Mouse (Mus musculus): ENCODE results near the gene Trim66. TPM values are rescaled to one million over a fixed set of nuclear protein-coding genes. Genes with fewer than 3 reads are reported as not detected.

Gene Trim66
- polyA plus RNA-seq, 1 experiment from 2014 or later = 1.4 TPM

DNA sequence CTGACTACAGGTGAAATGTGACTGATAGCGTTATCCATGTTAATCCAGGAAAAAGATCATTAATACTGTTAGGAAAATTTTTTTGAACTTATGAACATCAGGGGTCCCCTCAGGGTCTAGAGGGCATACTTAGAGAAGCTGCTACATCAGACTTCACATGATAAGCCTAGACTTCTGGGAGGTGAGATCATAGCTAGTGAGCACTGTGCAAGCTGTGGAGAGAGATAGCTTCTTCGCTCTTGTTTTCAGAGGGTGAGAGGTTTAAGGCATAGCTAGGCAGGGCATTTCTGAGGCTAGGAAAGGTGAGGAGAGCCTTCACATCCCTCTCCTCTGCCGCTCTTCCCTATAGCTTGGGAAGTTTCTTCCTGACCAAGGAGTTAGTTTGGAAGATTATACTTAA lies 3.9 kb upstream of the Trim66 start:
- peaks cover 3% of the 10 kb centered on the region; the same call in 1 of the 2 replicates for H3K4me1 ChIP-seq (ENCODE audit: control insufficient read depth, insufficient read depth, low read depth, low read length)
- no peak overlapping the region for H3K9ac ChIP-seq (ENCODE audit: low read depth, low read length)
- no peaks in the 10 kb centered on the region for H3K36me3 ChIP-seq (ENCODE audit: control insufficient read depth, insufficient read depth, low read length)
- ATAC-seq = no peak
- no peaks in the 10 kb centered on the region for H3K27me3 ChIP-seq (replicated peaks; ENCODE audit: control insufficient read depth, insufficient read depth, low read length)
- H3K4me3 ChIP-seq (ENCODE audit: low read length) = no peak overlapping the region
- 96% methylated on average over 3 of the region's 3 CpGs for WGBS
- H3K9me3 ChIP-seq (ENCODE audit: control insufficient read depth, low read length) = no peaks in the 10 kb centered on the region
- H3K27ac ChIP-seq (ENCODE audit: low read depth, low read length) = no peak overlapping the region
- no peak overlapping the region for H3K4me2 ChIP-seq (ENCODE audit: low read length)

GRCm38 (mm10) chr7:109510799-109511198 lies 2.9 kb upstream of the Trim66 start:
- no peak overlapping the region for H3K4me3 ChIP-seq (ENCODE audit: low read length)
- H3K4me1 ChIP-seq (ENCODE audit: control insufficient read depth, insufficient read depth, low read depth, low read length) = peaks cover 3% of the 10 kb centered on the region; the same call in 1 of the 2 replicates
- no peaks in the 10 kb centered on the region for H3K27me3 ChIP-seq (replicated peaks; ENCODE audit: control insufficient read depth, insufficient read depth, low read length)
- no peaks in the 10 kb centered on the region for H3K9me3 ChIP-seq (ENCODE audit: control insufficient read depth, low read length)
- 60% methylated on average over 2 of the region's 2 CpGs for WGBS
- H3K9ac ChIP-seq (ENCODE audit: low read depth, low read length) = no peak overlapping the region
- ATAC-seq = no peak
- H3K27ac ChIP-seq (ENCODE audit: low read depth, low read length) = no peak overlapping the region
- H3K36me3 ChIP-seq (ENCODE audit: control insufficient read depth, insufficient read depth, low read length) = no peaks in the 10 kb centered on the region
- no peak overlapping the region for H3K4me2 ChIP-seq (ENCODE audit: low read length)

- Histone ChIP-seq H3K36me3 (ENCODE audit: control insufficient read depth, insufficient read depth, low read length) (no peaks in the 10 kb centered on the region), H3K27ac (ENCODE audit: low read depth, low read length) (no peak overlapping the region), H3K4me2 (ENCODE audit: low read length) (no peak overlapping the region), H3K9ac (ENCODE audit: low read depth, low read length) (no peak overlapping the region), H3K4me1 (ENCODE audit: control insufficient read depth, insufficient read depth, low read depth, low read length) (peaks cover 3% of the 10 kb centered on the region; the same call in 1 of the 2 replicates), H3K4me3 (ENCODE audit: low read length) (no peak overlapping the region), H3K27me3 (replicated peaks; ENCODE audit: control insufficient read depth, insufficient read depth, low read length) (no peaks in the 10 kb centered on the region), H3K9me3 (ENCODE audit: control insufficient read depth, low read length) (no peaks in the 10 kb centered on the region)
- WGBS = 41% methylated on average over 9 of the region's 9 CpGs
- 0 out of 2 replicates have a peak, but pooled peaks have one; percentile 27 for ATAC-seq
Observed at GRCm38 (mm10) chr7:109507572-109507971, 362 bp downstream of the Trim66 start.

DNA sequence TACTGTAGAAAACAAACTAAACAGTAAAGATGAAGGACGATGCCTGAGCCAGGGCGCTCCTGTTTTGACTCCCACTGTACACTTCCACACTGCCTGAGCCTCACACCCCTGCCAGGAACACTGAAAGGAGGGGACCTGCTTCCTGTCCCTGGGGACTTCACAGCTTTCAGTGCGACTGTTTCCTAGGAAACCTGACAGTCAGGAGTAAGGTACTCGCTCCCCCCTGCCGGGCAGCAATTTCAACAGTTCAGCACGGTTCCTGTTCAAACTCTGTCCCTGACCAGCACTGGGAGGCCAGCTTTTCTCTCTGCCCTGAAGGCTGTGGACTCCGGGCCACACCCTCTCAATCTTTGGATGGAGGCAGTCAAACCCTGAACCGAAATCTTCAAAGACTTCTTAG lies 815 bp downstream of the Trim66 start:
- ATAC-seq = peak; percentile 76
- Histone ChIP-seq H3K4me3 (ENCODE audit: low read length) (no peak overlapping the region), H3K27me3 (replicated peaks; ENCODE audit: control insufficient read depth, insufficient read depth, low read length) (no peaks in the 10 kb centered on the region), H3K4me1 (ENCODE audit: control insufficient read depth, insufficient read depth, low read depth, low read length) (peaks cover 3% of the 10 kb centered on the region; the same call in 1 of the 2 replicates), H3K27ac (ENCODE audit: low read depth, low read length) (no peak overlapping the region), H3K36me3 (ENCODE audit: control insufficient read depth, insufficient read depth, low read length) (no peaks in the 10 kb centered on the region), H3K4me2 (ENCODE audit: low read length) (no peak overlapping the region), H3K9ac (ENCODE audit: low read depth, low read length) (no peak overlapping the region), H3K9me3 (ENCODE audit: control insufficient read depth, low read length) (no peaks in the 10 kb centered on the region)
- 6% methylated on average over 8 of the region's 8 CpGs for WGBS

GRCm38 (mm10) chr7:109497507-109497906 lies 10.4 kb downstream of the Trim66 start:
- ATAC-seq = no peak
- peaks cover 17% of the 10 kb centered on the region for H3K4me1 ChIP-seq (ENCODE audit: control insufficient read depth, insufficient read depth, low read depth, low read length)
- no peak overlapping the region for H3K27ac ChIP-seq (ENCODE audit: low read depth, low read length)
- H3K36me3 ChIP-seq (ENCODE audit: control insufficient read depth, insufficient read depth, low read length) = no peaks in the 10 kb centered on the region
- H3K27me3 ChIP-seq (replicated peaks; ENCODE audit: control insufficient read depth, insufficient read depth, low read length) = no peaks in the 10 kb centered on the region
- no peaks in the 10 kb centered on the region for H3K9me3 ChIP-seq (ENCODE audit: control insufficient read depth, low read length)
- 47% methylated on average over 4 of the region's 4 CpGs for whole genome bisulfite sequencing
- no peak overlapping the region for H3K4me3 ChIP-seq (ENCODE audit: low read length)
- H3K9ac ChIP-seq (ENCODE audit: low read depth, low read length) = no peak overlapping the region; the same call in 1 of the 2 replicates
- no peak overlapping the region for H3K4me2 ChIP-seq (ENCODE audit: low read length)

DNA sequence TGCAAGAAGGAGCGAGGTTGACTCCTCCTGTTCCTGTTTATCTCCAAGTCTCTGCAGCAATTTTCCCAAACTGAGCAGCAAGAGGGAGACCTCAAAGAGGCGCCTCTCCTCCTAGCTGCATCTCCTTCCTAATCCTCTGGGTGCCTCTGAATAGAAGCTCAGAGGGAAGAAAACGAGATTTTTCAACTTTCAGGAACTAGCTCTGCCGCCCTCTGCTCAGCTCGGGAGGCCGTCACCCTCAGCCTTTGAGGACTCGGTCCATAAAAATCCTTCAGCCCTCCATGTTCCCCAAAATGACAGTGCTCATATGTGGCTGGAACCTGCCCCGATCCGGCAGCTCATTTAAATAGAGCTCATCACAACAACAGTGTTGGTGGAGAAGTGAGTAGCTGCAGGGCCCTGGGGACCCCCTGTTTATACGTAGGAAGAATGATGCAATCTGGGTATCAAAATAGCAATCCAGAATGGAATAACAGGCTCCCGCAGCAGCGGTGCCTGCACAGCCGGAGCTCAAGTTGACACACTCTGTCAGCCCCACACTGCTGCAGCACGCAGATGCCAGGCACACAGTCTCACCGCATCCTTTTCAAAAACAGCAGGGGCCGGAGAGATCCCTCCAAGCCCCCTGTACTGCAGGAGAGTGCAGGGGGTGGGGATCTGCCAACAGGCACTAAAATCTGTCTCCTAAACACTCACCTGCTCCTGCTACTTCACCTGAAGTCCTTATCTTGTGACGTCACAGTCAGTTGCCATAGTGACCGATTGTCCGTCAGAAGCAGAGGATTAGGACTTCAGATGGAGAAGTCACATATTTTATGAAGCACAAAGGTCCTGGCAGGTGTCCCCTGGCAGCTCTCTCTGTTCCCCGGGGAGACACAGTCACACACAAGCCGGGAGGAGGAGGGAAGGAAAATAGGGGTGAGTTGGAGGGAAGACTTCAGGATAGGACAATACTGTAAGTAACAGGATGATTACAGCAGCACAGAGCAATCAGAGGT lies 14.3 kb downstream of the Trim66 start:
- H3K27me3 ChIP-seq (replicated peaks; ENCODE audit: control insufficient read depth, insufficient read depth, low read length) = no peaks in the 10 kb centered on the region
- H3K4me1 ChIP-seq (ENCODE audit: control insufficient read depth, insufficient read depth, low read depth, low read length) = peaks cover 20% of the 10 kb centered on the region
- H3K4me2 ChIP-seq (ENCODE audit: low read length) = peak overlapping the region; percentile 67
- H3K9ac ChIP-seq (ENCODE audit: low read depth, low read length) = peak overlapping the region; percentile 64
- peak overlapping the region; percentile 62 for H3K27ac ChIP-seq (ENCODE audit: low read depth, low read length)
- H3K4me3 ChIP-seq (ENCODE audit: low read length) = peak overlapping the region; percentile 44
- WGBS = 13% methylated on average over 21 of the region's 21 CpGs
- peak; percentile 90 for ATAC-seq
- no peaks in the 10 kb centered on the region for H3K36me3 ChIP-seq (ENCODE audit: control insufficient read depth, insufficient read depth, low read length)
- no peaks in the 10 kb centered on the region for H3K9me3 ChIP-seq (ENCODE audit: control insufficient read depth, low read length)

DNA sequence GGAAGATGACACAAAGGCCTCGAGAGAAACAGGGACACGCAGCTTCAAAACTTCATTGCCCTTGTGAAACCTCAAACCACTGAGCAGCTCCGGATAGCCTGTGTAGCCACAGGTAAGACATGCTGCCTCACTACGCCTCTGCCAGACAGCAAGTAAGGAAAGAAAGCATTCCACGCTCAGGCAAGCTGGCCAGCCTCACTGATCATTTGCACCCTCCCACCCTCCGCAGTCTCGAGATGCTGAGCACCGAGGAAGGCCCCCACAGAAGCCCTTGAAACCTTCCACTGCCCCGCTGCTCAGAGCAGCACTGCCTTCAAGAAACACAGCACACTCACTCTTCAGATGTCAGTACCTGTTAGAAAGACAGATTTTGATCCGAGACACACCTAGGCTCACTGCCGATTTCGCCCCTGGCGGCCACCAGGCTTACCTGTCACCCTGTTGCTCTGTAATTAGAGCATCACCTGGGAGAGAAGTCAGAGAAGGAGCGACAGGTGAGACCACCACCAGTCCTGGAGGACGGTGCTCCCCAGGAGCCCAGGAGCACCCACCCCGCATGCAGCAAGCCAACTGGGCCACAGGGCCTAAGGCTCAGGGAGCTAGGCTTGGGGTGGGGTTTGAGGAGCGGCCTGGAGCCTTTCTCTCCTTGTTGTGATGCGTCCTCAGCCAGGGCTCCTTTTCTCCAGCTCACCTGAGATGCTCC lies 15.2 kb downstream of the Trim66 start:
- 66% methylated on average over 18 of the region's 18 CpGs for WGBS
- peak overlapping the region; percentile 44 for H3K4me3 ChIP-seq (ENCODE audit: low read length)

DNA sequence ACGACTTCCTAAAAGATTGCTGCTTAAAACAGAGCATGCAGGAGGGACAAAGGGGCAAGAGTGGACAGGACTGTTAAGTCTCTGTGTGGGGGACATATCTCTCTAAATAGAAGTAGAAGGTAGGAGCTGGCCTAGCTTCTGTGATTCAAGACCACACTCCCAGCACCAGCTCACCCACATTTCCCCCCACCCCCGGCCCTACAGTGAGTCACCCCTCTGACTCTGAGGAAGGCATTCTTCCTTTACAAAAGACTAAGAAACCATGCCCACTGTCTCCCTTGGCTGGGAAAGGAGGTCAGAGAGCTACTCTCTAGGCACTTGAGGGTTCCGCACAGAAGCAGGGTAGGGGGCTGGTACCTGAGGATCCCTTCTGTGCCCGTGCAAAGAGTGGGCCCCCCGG lies 23.7 kb downstream of the Trim66 start:
- Histone ChIP-seq H3K4me2 (ENCODE audit: low read length) (no peak overlapping the region), H3K27me3 (replicated peaks; ENCODE audit: control insufficient read depth, insufficient read depth, low read length) (no peaks in the 10 kb centered on the region), H3K9ac (ENCODE audit: low read depth, low read length) (no peak overlapping the region), H3K4me1 (ENCODE audit: control insufficient read depth, insufficient read depth, low read depth, low read length) (no peaks in the 10 kb centered on the region), H3K36me3 (ENCODE audit: control insufficient read depth, insufficient read depth, low read length) (no peaks in the 10 kb centered on the region), H3K4me3 (ENCODE audit: low read length) (no peak overlapping the region), H3K27ac (ENCODE audit: low read depth, low read length) (no peak overlapping the region), H3K9me3 (ENCODE audit: control insufficient read depth, low read length) (no peaks in the 10 kb centered on the region)
- 61% methylated on average over 5 of the region's 5 CpGs for WGBS
- no peak for ATAC-seq

More for the DNA sequence above, 15.2 kb downstream of the Trim66 start:
- H3K4me1 ChIP-seq (ENCODE audit: control insufficient read depth, insufficient read depth, low read depth, low read length) = peaks cover 20% of the 10 kb centered on the region
- no peaks in the 10 kb centered on the region for H3K27me3 ChIP-seq (replicated peaks; ENCODE audit: control insufficient read depth, insufficient read depth, low read length)
- H3K27ac ChIP-seq (ENCODE audit: low read depth, low read length) = peak overlapping the region; percentile 62
- no peaks in the 10 kb centered on the region for H3K9me3 ChIP-seq (ENCODE audit: control insufficient read depth, low read length)
- peak; percentile 43 for ATAC-seq
- no peaks in the 10 kb centered on the region for H3K36me3 ChIP-seq (ENCODE audit: control insufficient read depth, insufficient read depth, low read length)
- H3K4me2 ChIP-seq (ENCODE audit: low read length) = peak overlapping the region; percentile 67
- H3K9ac ChIP-seq (ENCODE audit: low read depth, low read length) = peak overlapping the region; percentile 64

GRCm38 (mm10) chr7:109480765-109481197 lies 27.2 kb downstream of the Trim66 start:
- Histone ChIP-seq H3K9ac (ENCODE audit: low read depth, low read length) (no peak overlapping the region), H3K36me3 (ENCODE audit: control insufficient read depth, insufficient read depth, low read length) (no peaks in the 10 kb centered on the region)
- WGBS = 21% methylated on average over 7 of the region's 7 CpGs

More at GRCm38 (mm10) chr7:109480765-109481197, 27.2 kb downstream of the Trim66 start:
- Histone ChIP-seq H3K9me3 (ENCODE audit: control insufficient read depth, low read length) (no peaks in the 10 kb centered on the region), H3K4me2 (ENCODE audit: low read length) (peak overlapping the region; percentile 29; the same call in 1 of the 2 replicates), H3K27me3 (replicated peaks; ENCODE audit: control insufficient read depth, insufficient read depth, low read length) (no peaks in the 10 kb centered on the region), H3K4me3 (ENCODE audit: low read length) (no peak overlapping the region), H3K4me1 (ENCODE audit: control insufficient read depth, insufficient read depth, low read depth, low read length) (no peaks in the 10 kb centered on the region), H3K27ac (ENCODE audit: low read depth, low read length) (no peak overlapping the region)
- peak; percentile 69; the same call in 1 of the 2 replicates for ATAC-seq
